Mouse (Mus musculus) adrenal gland, adult (tissue): Measurements from ENCODE around the gene Zik1.

ENCODE experiments used
- DNase-seq, 2 experiments: peaks; one replicate each; pipeline ENCODE4 v3.0.0; 2022 to 2023; ENCODE audit warnings: low spot score in 1 of 2; ENCODE audit not compliant: inconsistent age in 2 of 2

Gene Zik1

GRCm38 (mm10) chr7:10494786-10495521, at the start of gene Zik1:
Zik1 (minus strand) TSS chr7:10495394.
- peak; percentile 73 to 90 for DNase-seq

- DNase-seq: no peak
These were observed 384 bp upstream of the Zik1 start for GRCm38 (mm10) chr7:10495578-10495977.

GRCm38 (mm10) chr7:10480588-10481233, 14.5 kb downstream of the Zik1 start:
- no peak for DNase-seq

GRCm38 (mm10) chr7:10479813-10480212, 15.4 kb downstream of the Zik1 start:
- DNase-seq: no peak

GRCm38 (mm10) chr7:10458166-10458565, 37.0 kb downstream of the Zik1 start:
- no peak for DNase-seq

- no peak for DNase-seq
These were observed 52.2 kb downstream of the Zik1 start, which contains the start of gene Vmn1r67 for GRCm38 (mm10) chr7:10443031-10443430. Vmn1r67 (plus strand) TSS chr7:10443331.
